Mouse (Mus musculus) liver, adult 2 months (tissue): ENCODE data around the gene Uaca. TPM values are rescaled to one million over a fixed set of nuclear protein-coding genes. Genes with fewer than 3 reads are reported as not detected.

ENCODE experiments used
- DNase-seq: peaks from one replicate; pipeline ENCODE4 v3.0.0-alpha.2; 2011; ENCODE audit warnings: low read depth, low spot score; ENCODE audit errors: extremely low read depth
- H3K27ac ChIP-seq: fragments of 200-500 bp; replicated peaks from 2 replicates; pipeline ENCODE4 v1.5.1; 2012; ENCODE audit warnings: low read depth, mild to moderate bottlenecking, control low read depth, inconsistent platforms, low read length; ENCODE audit not compliant: insufficient read depth
- H3K27me3 ChIP-seq: fragments of 200-500 bp; 2 replicates; pipeline ENCODE4 v1.6.1; 2012; ENCODE audit warnings: mild to moderate bottlenecking, moderate library complexity, low read length, inconsistent platforms; ENCODE audit not compliant: control insufficient read depth, insufficient read depth
- H3K36me3 ChIP-seq: fragments of 200-500 bp; 2 replicates; pipeline ENCODE4 v1.6.1; 2012; ENCODE audit warnings: low read length, inconsistent platforms; ENCODE audit not compliant: control insufficient read depth, insufficient read depth
- H3K4me1 ChIP-seq: fragments of 200-500 bp; 2 replicates; pipeline ENCODE4 v1.6.1; 2011; ENCODE audit warnings: low read length; ENCODE audit not compliant: control insufficient read depth, insufficient read depth
- H3K4me3 ChIP-seq: fragments of 200-500 bp; 2 replicates; pipeline ENCODE4 v1.5.1; 2011; ENCODE audit warnings: low read depth, mild to moderate bottlenecking, control low read depth, low read length, moderate library complexity; ENCODE audit not compliant: insufficient read depth
- H3K79me2 ChIP-seq: fragments of 200-500 bp; 2 replicates; pipeline ENCODE4 v1.6.1; 2012; ENCODE audit warnings: inconsistent platforms, mild to moderate bottlenecking, low read length, moderate library complexity; ENCODE audit not compliant: control insufficient read depth, insufficient read depth
- H3K9ac ChIP-seq: fragments of 200-500 bp; 2 replicates; pipeline ENCODE4 v1.6.1; 2012; ENCODE audit warnings: low read depth, mild to moderate bottlenecking, control low read depth, inconsistent platforms, low read length
- CTCF ChIP-seq: fragments of 200-500 bp; IDR thresholded peaks from 2 replicates; pipeline ENCODE4 v1.5.1; 2011; ENCODE audit warnings: low read depth, low read length, control low read depth
- POLR2A ChIP-seq: fragments of 200-500 bp; IDR thresholded peaks from 2 replicates; pipeline ENCODE4 v1.6.1; 2011; ENCODE audit warnings: low read length, control low read depth; ENCODE audit not compliant: insufficient read depth; ENCODE audit errors: extremely low read depth
- WGBS: fragments of 180-500 bp; shearing (Covaris S2); methylation state at CpG from one replicate; pipeline ENCODE4 v1.1.7; 2018; 5-methylcytosine and 5-hydroxymethylcytosine counted together
- polyA plus RNA-seq: library from polyadenylated mRNA; depleted of rRNA; stranded (reverse); fragments of >200 nt; gene quantifications from 2 replicates; pipeline ENCODE4 v1.2.3, GENCODE M21; 2012
- total RNA-seq: library from RNA; depleted of rRNA; stranded (reverse); fragments of >200 nt; gene quantifications from 2 replicates; pipeline ENCODE4 v1.2.3, GENCODE M21; 2014

Gene Uaca
- total and polyA plus RNA-seq, 2 experiments: 1.7 to 3.5 TPM

DNA sequence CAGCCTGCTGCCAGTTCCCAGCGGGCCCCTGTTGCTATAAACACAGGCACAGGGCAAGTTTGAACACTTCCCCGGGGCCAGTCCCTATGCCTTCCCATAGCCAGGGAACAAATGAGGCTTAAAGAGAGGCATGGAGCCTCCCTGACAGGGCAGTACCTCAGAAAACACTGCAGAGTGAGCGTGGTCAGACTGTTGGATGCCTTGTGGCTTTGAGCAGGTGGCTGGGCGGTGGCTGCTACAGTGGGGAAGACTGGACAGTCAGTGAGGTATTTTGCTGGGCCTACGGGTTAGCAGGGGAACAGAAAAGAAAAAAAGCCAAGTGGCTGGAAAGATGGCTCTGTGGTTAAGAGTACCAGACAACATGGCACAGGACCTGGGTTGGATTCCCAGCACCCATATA, 43.2 kb upstream of the Uaca start:
- TF ChIP-seq CTCF: no peak
- TF ChIP-seq POLR2A: no peak
- 91% methylated on average over 5 of the region's 5 CpGs for WGBS
- no peak overlapping the region for H3K9ac ChIP-seq
- H3K4me3 ChIP-seq: no peak overlapping the region
- no peaks in the 10 kb centered on the region for H3K36me3 ChIP-seq
- DNase-seq: no peak
- no peaks in the 10 kb centered on the region for H3K79me2 ChIP-seq
- H3K4me1 ChIP-seq: no peaks in the 10 kb centered on the region
- H3K27ac ChIP-seq: no peak overlapping the region
- no peaks in the 10 kb centered on the region for H3K27me3 ChIP-seq

DNA sequence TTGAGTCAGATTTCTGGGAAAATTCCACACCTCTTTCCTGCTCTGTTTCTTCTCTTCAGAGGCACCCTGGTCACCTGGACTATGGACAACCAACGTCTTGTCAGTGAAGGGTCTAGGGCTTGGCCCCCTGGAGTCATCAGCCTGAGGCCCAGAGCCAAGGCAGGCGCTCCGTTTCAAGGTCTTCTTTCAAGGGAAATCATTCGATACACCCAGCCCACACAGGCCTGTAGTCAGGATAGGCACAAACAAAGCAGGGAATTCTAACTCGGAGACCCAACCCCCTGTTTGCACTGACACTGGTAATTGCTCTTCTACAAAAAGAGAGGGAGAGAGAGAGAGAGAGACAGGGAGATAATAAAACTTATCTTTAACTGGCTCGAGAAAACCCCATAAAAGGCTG, 42.4 kb upstream of the Uaca start:
- Histone ChIP-seq H3K27me3 (no peaks in the 10 kb centered on the region), H3K79me2 (no peaks in the 10 kb centered on the region), H3K4me3 (no peak overlapping the region), H3K4me1 (no peaks in the 10 kb centered on the region), H3K9ac (no peak overlapping the region), H3K27ac (no peak overlapping the region), H3K36me3 (no peaks in the 10 kb centered on the region)
- TF ChIP-seq POLR2A: no peak
- TF ChIP-seq CTCF: no peak
- no peak for DNase-seq
- WGBS: 43% methylated on average over 6 of the region's 6 CpGs

GRCm38 (mm10) chr9:60752636-60753035, 41.7 kb upstream of the Uaca start:
- no peak for TF ChIP-seq POLR2A
- TF ChIP-seq CTCF: no peak
- Histone ChIP-seq H3K79me2 (no peaks in the 10 kb centered on the region), H3K4me3 (no peak overlapping the region), H3K27me3 (no peaks in the 10 kb centered on the region), H3K27ac (no peak overlapping the region), H3K4me1 (no peaks in the 10 kb centered on the region), H3K9ac (no peak overlapping the region), H3K36me3 (no peaks in the 10 kb centered on the region)
- DNase-seq: no peak

DNA sequence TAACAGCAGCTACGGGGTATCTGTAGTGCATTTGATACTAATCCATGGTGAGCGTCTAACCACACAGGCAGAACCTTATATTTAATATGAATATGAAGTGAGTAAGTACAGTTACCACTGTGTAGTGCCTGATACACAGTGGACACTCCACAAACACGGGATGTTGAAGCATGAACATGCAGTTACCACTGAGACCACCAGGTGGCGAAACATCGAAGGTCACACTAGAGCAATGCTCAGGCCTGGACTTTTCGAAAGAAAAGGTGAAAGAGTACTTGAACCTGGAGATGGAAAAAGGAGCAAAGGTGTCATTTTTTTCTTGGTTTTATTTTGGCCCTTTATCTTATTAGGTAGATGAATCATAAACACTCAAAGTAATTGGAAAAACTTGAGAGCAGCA, 38.1 kb upstream of the Uaca start:
- Histone ChIP-seq H3K4me1 (no peaks in the 10 kb centered on the region), H3K27me3 (no peaks in the 10 kb centered on the region), H3K36me3 (no peaks in the 10 kb centered on the region), H3K4me3 (no peak overlapping the region), H3K79me2 (no peaks in the 10 kb centered on the region), H3K9ac (no peak overlapping the region), H3K27ac (no peak overlapping the region)
- peak; percentile 44 for DNase-seq
- TF ChIP-seq CTCF (peak; percentile 72), POLR2A (no peak)
- WGBS: 32% methylated on average over 6 of the region's 6 CpGs

GRCm38 (mm10) chr9:60756866-60757740, 37.2 kb upstream of the Uaca start:
- Histone ChIP-seq H3K4me1 (no peaks in the 10 kb centered on the region), H3K4me3 (no peak overlapping the region), H3K79me2 (no peaks in the 10 kb centered on the region), H3K27ac (no peak overlapping the region), H3K9ac (no peak overlapping the region), H3K36me3 (no peaks in the 10 kb centered on the region), H3K27me3 (no peaks in the 10 kb centered on the region)
- TF ChIP-seq CTCF (no peak), POLR2A (no peak)
- DNase-seq: no peak
- WGBS: 78% methylated on average over 15 of the region's 15 CpGs

- Histone ChIP-seq H3K36me3 (no peaks in the 10 kb centered on the region), H3K27ac (no peak overlapping the region), H3K4me1 (no peaks in the 10 kb centered on the region), H3K27me3 (no peaks in the 10 kb centered on the region), H3K79me2 (no peaks in the 10 kb centered on the region), H3K4me3 (no peak overlapping the region), H3K9ac (no peak overlapping the region)
- WGBS: 51% methylated on average over 5 of the region's 5 CpGs
- DNase-seq: no peak
- TF ChIP-seq POLR2A (no peak), CTCF (no peak)
Measured at GRCm38 (mm10) chr9:60757817-60758216, 36.5 kb upstream of the Uaca start.
